Mouse (Mus musculus) midbrain, embryonic 16.5 days (tissue): ENCODE measurements around the gene Aldh1a2. TPM values are rescaled to one million over a fixed set of nuclear protein-coding genes. Genes with fewer than 3 reads are reported as not detected.

Experiments used
- ATAC-seq: fragments of 200-750 bp; cut with Nextera tagmentation; 2 replicates; pipeline ENCODE4 v1.8.0; 2017; ENCODE audit warnings: moderate TSS enrichment
- H3K27ac ChIP-seq: fragments of 300-500 bp; sonication (generic); 2 replicates; pipeline ENCODE4 v1.5.1; 2014; ENCODE audit warnings: mild to moderate bottlenecking, low read length, mixed read lengths
- H3K27me3 ChIP-seq: fragments of 300-500 bp; sonication (generic); 2 replicates; pipeline ENCODE4 v1.6.1; 2014; ENCODE audit warnings: low read depth, low read length, mixed read lengths; ENCODE audit not compliant: control insufficient read depth, insufficient read depth
- H3K36me3 ChIP-seq: fragments of 300-500 bp; sonication (generic); 2 replicates; pipeline ENCODE4 v1.6.1; 2014; ENCODE audit warnings: mild to moderate bottlenecking, low read length, moderate library complexity, mixed read lengths; ENCODE audit not compliant: control insufficient read depth, insufficient read depth
- H3K4me1 ChIP-seq: fragments of 300-500 bp; sonication (generic); 2 replicates; pipeline ENCODE4 v1.6.1; 2014; ENCODE audit warnings: mild to moderate bottlenecking, low read length, mixed read lengths; ENCODE audit not compliant: control insufficient read depth, insufficient read depth
- H3K4me2 ChIP-seq: fragments of 300-500 bp; sonication (generic); 2 replicates; pipeline ENCODE4 v1.6.1; 2014; ENCODE audit warnings: mild to moderate bottlenecking, low read length, mixed read lengths
- H3K4me3 ChIP-seq: fragments of 300-500 bp; sonication (generic); 2 replicates; pipeline ENCODE4 v1.5.1; 2014; ENCODE audit warnings: low read depth, mild to moderate bottlenecking, low read length, moderate library complexity, mixed read lengths
- H3K9ac ChIP-seq: fragments of 300-500 bp; sonication (generic); 2 replicates; pipeline ENCODE4 v1.6.1; 2014; ENCODE audit warnings: low read depth, low read length, mixed read lengths
- H3K9me3 ChIP-seq: fragments of 300-500 bp; sonication (generic); replicated peaks from 2 replicates; pipeline ENCODE4 v1.6.1; 2014; ENCODE audit warnings: mild to moderate bottlenecking, low read length, mixed read lengths; ENCODE audit not compliant: control insufficient read depth, poor library complexity, severe bottlenecking
- WGBS: fragments of 180-500 bp; shearing (Covaris S2); extraction: QIAGEN DNeasy Blood & Tissue Kit; methylation state at CpG from one replicate; pipeline ENCODE4 v1.1.7; 2014; 5-methylcytosine and 5-hydroxymethylcytosine counted together
- polyA plus RNA-seq: library from polyadenylated mRNA; unstranded; fragments of >200 nt; fragmentation: Nextera tagmentation; extraction: Ambion mirVana; gene quantifications from 2 replicates; pipeline ENCODE4 v1.2.1, GENCODE M21; 2015

Aldh1a2 gene
- polyA plus RNA-seq, 1 experiment from 2014 or later, result 20.0 TPM

- 54% methylated on average over 2 of the region's 2 CpGs for WGBS
- no peak overlapping the region for H3K27ac ChIP-seq
- no peak overlapping the region for H3K9ac ChIP-seq
- H3K4me2 ChIP-seq, result no peak overlapping the region
- no peaks in the 10 kb centered on the region for H3K4me1 ChIP-seq
- H3K27me3 ChIP-seq, result no peaks in the 10 kb centered on the region
- no peaks in the 10 kb centered on the region for H3K36me3 ChIP-seq
- no peak for ATAC-seq
- no peaks in the 10 kb centered on the region for H3K9me3 ChIP-seq
- no peak overlapping the region for H3K4me3 ChIP-seq
Measured at GRCm38 (mm10) chr9:71303594-71303993, 88.0 kb downstream of the Aldh1a2 start.

GRCm38 (mm10) chr9:71307106-71307789 is 91.7 kb downstream of the Aldh1a2 start:
- Histone ChIP-seq H3K27me3 (no peaks in the 10 kb centered on the region), H3K36me3 (no peaks in the 10 kb centered on the region), H3K9ac (no peak overlapping the region), H3K4me1 (no peaks in the 10 kb centered on the region), H3K4me2 (no peak overlapping the region), H3K9me3 (no peaks in the 10 kb centered on the region), H3K27ac (no peak overlapping the region), H3K4me3 (no peak overlapping the region)
- 77% methylated on average over 9 of the region's 9 CpGs for WGBS
- no peak for ATAC-seq

- Histone ChIP-seq H3K9me3 (no peaks in the 10 kb centered on the region), H3K4me1 (no peaks in the 10 kb centered on the region), H3K9ac (no peak overlapping the region), H3K4me2 (no peak overlapping the region), H3K27me3 (no peaks in the 10 kb centered on the region), H3K4me3 (no peak overlapping the region), H3K36me3 (no peaks in the 10 kb centered on the region), H3K27ac (no peak overlapping the region)
- WGBS, result 86% methylated on average over 3 of the region's 3 CpGs
- ATAC-seq, result no peak
Measured at GRCm38 (mm10) chr9:71315960-71316359, 100.4 kb downstream of the Aldh1a2 start.

GRCm38 (mm10) chr9:71317096-71317920 is 101.7 kb downstream of the Aldh1a2 start:
- H3K4me1 ChIP-seq, result no peaks in the 10 kb centered on the region
- no peaks in the 10 kb centered on the region for H3K36me3 ChIP-seq
- no peaks in the 10 kb centered on the region for H3K27me3 ChIP-seq
- H3K9ac ChIP-seq, result no peak overlapping the region
- no peak for ATAC-seq
- no peak overlapping the region for H3K27ac ChIP-seq
- 85% methylated on average over 11 of the region's 11 CpGs for WGBS
- H3K4me3 ChIP-seq, result no peak overlapping the region
- no peaks in the 10 kb centered on the region for H3K9me3 ChIP-seq
- no peak overlapping the region for H3K4me2 ChIP-seq

GRCm38 (mm10) chr9:71317921-71318241 is 102.3 kb downstream of the Aldh1a2 start:
- H3K4me2 ChIP-seq, result no peak overlapping the region
- H3K27ac ChIP-seq, result no peak overlapping the region
- H3K9ac ChIP-seq, result no peak overlapping the region
- H3K36me3 ChIP-seq, result no peaks in the 10 kb centered on the region
- H3K27me3 ChIP-seq, result no peaks in the 10 kb centered on the region
- no peaks in the 10 kb centered on the region for H3K4me1 ChIP-seq
- ATAC-seq, result no peak
- no peak overlapping the region for H3K4me3 ChIP-seq
- WGBS, result 69% methylated on average over 3 of the region's 3 CpGs
- H3K9me3 ChIP-seq, result no peaks in the 10 kb centered on the region

GRCm38 (mm10) chr9:71319776-71320175 is 104.2 kb downstream of the Aldh1a2 start:
- Histone ChIP-seq H3K4me3 (no peak overlapping the region), H3K4me1 (no peaks in the 10 kb centered on the region), H3K27ac (no peak overlapping the region), H3K36me3 (no peaks in the 10 kb centered on the region), H3K9me3 (no peaks in the 10 kb centered on the region), H3K9ac (no peak overlapping the region), H3K27me3 (no peaks in the 10 kb centered on the region), H3K4me2 (no peak overlapping the region)
- no peak for ATAC-seq
- WGBS, result 98% methylated on average over 5 of the region's 5 CpGs

GRCm38 (mm10) chr9:71320246-71321155 is 104.9 kb downstream of the Aldh1a2 start:
- H3K4me2 ChIP-seq, result no peak overlapping the region
- no peaks in the 10 kb centered on the region for H3K9me3 ChIP-seq
- H3K4me3 ChIP-seq, result no peak overlapping the region
- H3K27me3 ChIP-seq, result no peaks in the 10 kb centered on the region
- H3K36me3 ChIP-seq, result no peaks in the 10 kb centered on the region
- no peaks in the 10 kb centered on the region for H3K4me1 ChIP-seq
- no peak for ATAC-seq
- no peak overlapping the region for H3K27ac ChIP-seq
- WGBS, result 45% methylated on average over 11 of the region's 11 CpGs
- no peak overlapping the region for H3K9ac ChIP-seq

- 73% methylated on average over 7 of the region's 7 CpGs for WGBS
- no peaks in the 10 kb centered on the region for H3K9me3 ChIP-seq
- no peaks in the 10 kb centered on the region for H3K4me1 ChIP-seq
- no peak overlapping the region for H3K9ac ChIP-seq
- ATAC-seq, result no peak
- no peak overlapping the region for H3K27ac ChIP-seq
- no peaks in the 10 kb centered on the region for H3K27me3 ChIP-seq
- no peak overlapping the region for H3K4me3 ChIP-seq
- H3K36me3 ChIP-seq, result no peaks in the 10 kb centered on the region
- H3K4me2 ChIP-seq, result no peak overlapping the region
Measured at GRCm38 (mm10) chr9:71321436-71321835, 105.8 kb downstream of the Aldh1a2 start.
